Mouse (Mus musculus): ENCODE data around the gene Ttc6. TPM values are rescaled to one million over a fixed set of nuclear protein-coding genes. Genes with fewer than 3 reads are reported as not detected.

Gene Ttc6
- polyA plus RNA-seq, 1 experiment from 2014 or later: 0.43 TPM

DNA sequence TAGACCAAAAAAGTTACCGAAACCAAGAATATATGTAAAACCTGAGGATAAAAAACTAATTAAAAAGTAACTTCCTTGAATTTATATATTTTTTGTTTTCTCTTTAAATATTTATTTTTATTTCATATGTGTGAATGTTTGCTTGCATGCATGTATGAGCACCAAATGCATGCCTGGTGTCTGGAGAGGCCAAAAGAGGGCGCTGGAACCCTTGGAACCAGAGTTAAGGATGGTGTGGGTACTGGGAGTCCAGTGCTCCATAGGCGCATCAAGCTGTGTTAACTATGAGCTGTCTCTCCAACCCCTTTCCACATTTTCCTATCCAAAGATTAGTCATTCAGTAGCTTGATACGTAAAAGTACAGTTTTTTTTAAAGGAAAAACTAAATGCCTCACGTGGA lies 58.1 kb downstream of the Ttc6 start:
- WGBS: 59% methylated on average over 5 of the region's 5 CpGs
- no peak overlapping the region for H3K4me3 ChIP-seq
- no peak for DNase-seq (ENCODE audit: extremely low spot score, low spot score)
- H3K27ac ChIP-seq: no peak overlapping the region
- no peaks in the 10 kb centered on the region for H3K36me3 ChIP-seq (replicated peaks)
- H3K4me1 ChIP-seq: peaks cover 11% of the 10 kb centered on the region
- H3K27me3 ChIP-seq (ENCODE audit: poor library complexity, severe bottlenecking): no peaks in the 10 kb centered on the region
- no peaks in the 10 kb centered on the region for H3K9me3 ChIP-seq

DNA sequence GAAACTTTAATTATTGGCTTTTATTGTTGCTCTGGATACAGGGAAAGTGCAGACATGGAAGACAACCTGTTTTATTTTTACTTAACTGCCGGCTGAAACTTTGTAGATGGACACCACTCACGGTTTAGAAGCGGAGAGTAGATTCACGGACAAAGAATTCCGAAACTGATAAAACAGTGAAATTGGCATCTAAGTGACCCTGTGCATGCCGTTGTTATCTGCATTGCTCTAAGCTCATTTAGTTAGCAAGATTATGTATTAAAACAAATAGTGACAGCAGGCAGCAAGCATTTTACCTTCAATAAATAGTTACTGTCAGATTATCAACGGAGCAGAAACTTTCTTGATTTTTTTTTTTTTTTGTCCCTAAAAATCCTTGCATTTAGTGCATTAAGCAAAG lies 59.4 kb downstream of the Ttc6 start:
- Histone ChIP-seq H3K4me3 (no peak overlapping the region), H3K4me1 (peaks cover 11% of the 10 kb centered on the region), H3K27me3 (ENCODE audit: poor library complexity, severe bottlenecking) (no peaks in the 10 kb centered on the region), H3K36me3 (replicated peaks) (no peaks in the 10 kb centered on the region), H3K9me3 (no peaks in the 10 kb centered on the region), H3K27ac (no peak overlapping the region)
- 68% methylated on average over 7 of the region's 7 CpGs for WGBS
- DNase-seq (ENCODE audit: extremely low spot score, low spot score): no peak

DNA sequence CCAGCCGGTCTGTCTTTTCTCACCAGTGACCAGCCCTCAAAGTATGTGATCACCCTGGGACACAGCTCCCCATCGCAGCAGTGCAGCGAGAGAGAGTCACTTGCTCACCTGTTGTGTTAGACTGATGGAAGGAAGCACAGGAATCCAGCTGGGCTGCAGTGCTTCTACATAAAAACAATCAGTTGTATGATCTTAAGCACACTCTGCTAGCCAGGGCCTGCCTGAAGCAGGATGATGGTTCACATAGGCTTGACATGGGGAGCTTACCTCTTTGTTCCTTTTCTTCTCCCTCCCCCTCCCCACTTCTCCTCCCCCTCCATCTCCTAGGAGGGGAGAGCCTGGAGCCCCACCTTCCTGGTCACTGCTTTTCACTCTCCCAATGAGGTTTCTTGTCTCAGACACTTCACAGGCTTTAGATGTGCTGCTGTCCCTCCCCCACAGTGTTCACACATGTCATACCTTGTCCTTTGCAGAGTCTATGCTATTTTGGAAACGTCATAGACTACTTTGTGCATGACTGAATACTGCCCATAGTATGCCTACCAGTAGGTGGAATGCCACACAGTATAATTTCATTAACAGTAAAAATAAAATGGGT lies 60.2 kb downstream of the Ttc6 start:
- Histone ChIP-seq H3K4me1 (peaks cover 11% of the 10 kb centered on the region), H3K4me3 (no peak overlapping the region), H3K27me3 (ENCODE audit: poor library complexity, severe bottlenecking) (no peaks in the 10 kb centered on the region), H3K36me3 (replicated peaks) (no peaks in the 10 kb centered on the region), H3K9me3 (no peaks in the 10 kb centered on the region), H3K27ac (no peak overlapping the region)
- DNase-seq (ENCODE audit: extremely low spot score, low spot score): no peak
- 19% methylated on average over 4 of the region's 4 CpGs for WGBS

DNA sequence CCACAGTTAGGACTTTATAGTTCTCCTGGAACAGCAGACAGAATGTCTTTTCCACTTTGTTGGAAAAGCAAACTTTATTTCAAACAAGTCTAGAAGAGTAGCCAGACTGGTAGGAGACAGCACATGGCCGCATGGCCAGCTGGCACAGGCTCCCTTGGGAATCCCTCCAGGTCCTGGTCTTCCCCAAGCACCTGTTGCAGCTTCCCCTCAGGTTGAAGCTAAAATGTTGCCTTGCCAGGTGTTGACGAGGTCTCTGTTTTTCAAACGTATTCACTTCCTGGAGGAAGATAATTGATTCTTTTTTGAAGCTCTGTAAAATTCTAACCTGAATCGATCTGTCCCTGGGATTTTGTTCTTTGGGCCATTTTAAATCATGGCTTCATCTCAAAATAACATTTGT lies 86.1 kb downstream of the Ttc6 start:
- DNase-seq (ENCODE audit: extremely low spot score, low spot score): no peak
- 91% methylated on average over 4 of the region's 4 CpGs for WGBS

DNA sequence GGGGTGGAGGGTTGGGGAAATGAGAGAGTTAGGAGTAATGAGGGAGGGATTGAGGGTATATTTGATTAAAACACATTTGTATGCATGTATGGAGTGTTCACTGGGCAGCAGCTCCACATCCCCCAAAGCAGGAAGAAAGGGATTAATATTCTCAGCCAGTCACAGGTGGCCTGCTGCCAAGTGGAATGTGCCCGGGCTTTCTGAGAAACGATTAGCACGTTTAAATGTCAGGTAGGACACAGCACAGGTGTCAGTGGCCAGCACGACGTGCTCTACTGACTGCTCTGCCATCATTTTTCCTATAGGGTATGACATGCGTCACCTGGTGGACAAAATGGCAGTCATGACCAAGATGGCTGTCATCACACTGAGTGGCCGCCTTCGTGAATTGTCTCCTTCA lies 86.8 kb downstream of the Ttc6 start:
- Histone ChIP-seq H3K27me3 (ENCODE audit: poor library complexity, severe bottlenecking) (no peaks in the 10 kb centered on the region), H3K4me1 (no peaks in the 10 kb centered on the region), H3K9me3 (peaks cover 8% of the 10 kb centered on the region; the same call in 1 of the 2 replicates), H3K36me3 (replicated peaks) (no peaks in the 10 kb centered on the region), H3K27ac (no peak overlapping the region), H3K4me3 (no peak overlapping the region)
- DNase-seq (ENCODE audit: extremely low spot score, low spot score): no peak
- 87% methylated on average over 8 of the region's 8 CpGs for WGBS

More for the DNA sequence above, 86.1 kb downstream of the Ttc6 start:
- Histone ChIP-seq H3K4me1 (no peaks in the 10 kb centered on the region), H3K27me3 (ENCODE audit: poor library complexity, severe bottlenecking) (no peaks in the 10 kb centered on the region), H3K4me3 (no peak overlapping the region), H3K36me3 (replicated peaks) (no peaks in the 10 kb centered on the region), H3K9me3 (peaks cover 8% of the 10 kb centered on the region; the same call in 1 of the 2 replicates), H3K27ac (no peak overlapping the region)

DNA sequence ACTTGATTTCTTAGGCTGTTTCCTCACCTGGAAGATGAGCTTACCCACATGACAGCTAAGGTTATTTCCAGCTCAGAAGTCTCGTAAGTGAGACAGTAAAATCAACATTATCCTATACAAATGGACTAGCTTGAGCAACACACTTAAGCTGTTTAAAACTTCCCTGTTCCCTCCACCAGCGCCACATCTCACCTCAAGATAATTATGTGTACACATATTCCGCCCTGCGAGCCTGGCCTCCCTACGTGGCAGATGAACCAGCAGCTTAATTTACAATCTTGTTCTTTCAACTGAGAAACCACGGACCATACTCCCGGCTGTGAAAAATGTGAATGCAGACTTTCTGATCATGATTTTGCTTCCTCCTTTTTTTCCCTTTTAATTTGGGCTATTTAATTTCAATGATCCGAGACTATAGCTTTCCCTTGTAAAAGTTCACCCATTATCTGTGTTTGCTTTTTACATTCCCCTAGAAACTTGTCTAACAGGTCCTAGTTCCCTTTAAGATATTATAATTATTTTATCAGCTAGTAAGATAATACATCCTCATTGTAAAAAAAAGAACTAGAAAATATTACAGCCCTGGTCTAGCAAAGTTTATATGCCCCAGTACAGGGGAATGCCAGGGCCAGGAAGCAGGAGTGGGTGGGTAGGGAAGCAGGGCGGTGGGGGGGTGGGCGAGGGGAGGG lies 99.2 kb downstream of the Ttc6 start:
- Histone ChIP-seq H3K36me3 (replicated peaks) (no peaks in the 10 kb centered on the region), H3K27ac (no peak overlapping the region), H3K9me3 (no peaks in the 10 kb centered on the region), H3K4me1 (no peaks in the 10 kb centered on the region), H3K4me3 (no peak overlapping the region), H3K27me3 (ENCODE audit: poor library complexity, severe bottlenecking) (no peaks in the 10 kb centered on the region)
- DNase-seq (ENCODE audit: extremely low spot score, low spot score): no peak
- 84% methylated on average over 10 of the region's 10 CpGs for WGBS

DNA sequence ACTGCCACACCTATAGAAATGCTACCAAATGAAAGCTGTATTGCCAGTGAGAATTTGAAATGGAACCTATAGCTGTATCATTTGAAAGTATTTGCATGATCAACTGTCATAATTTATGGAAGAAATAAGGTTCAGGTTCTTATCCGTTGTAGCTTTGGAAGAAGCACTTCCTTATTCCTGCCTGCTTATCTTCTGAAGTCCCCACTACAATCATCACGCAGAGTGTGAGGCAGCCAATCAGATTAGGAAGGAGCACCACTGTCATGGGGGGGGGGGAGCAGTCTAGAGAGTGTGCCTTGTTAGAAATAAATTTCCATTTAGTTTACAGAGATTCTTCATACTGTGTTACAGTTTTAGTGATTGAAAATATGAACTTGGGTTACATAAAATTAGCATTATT lies 108.5 kb downstream of the Ttc6 start:
- no peaks in the 10 kb centered on the region for H3K36me3 ChIP-seq (replicated peaks)

DNA sequence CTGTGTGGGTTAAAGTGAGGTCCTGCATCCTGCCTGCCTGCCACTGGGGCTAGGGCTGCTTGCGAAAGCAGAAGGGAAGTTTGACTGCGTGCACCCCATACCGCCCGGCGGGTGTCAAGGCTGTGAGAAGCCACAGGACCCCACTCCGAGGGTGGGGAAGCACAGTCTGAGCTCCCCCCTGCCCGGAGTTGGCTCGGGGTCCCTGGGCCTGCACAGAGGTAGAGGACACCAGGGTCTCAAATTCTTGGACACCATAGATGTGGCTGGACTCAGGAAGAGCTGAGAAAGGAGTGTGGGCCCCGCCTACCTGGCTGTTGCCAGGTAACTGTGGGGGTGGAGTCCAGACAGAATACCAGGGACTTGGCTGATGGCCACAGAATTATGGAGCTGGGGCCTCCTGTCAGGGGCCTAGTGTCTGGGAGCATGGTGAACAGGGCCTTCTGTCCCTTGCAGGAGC lies 121.1 kb downstream of the Ttc6 start:
- no peak for DNase-seq (ENCODE audit: extremely low spot score, low spot score)
- H3K9me3 ChIP-seq: no peaks in the 10 kb centered on the region
- H3K4me3 ChIP-seq: no peak overlapping the region
- H3K36me3 ChIP-seq (replicated peaks): no peaks in the 10 kb centered on the region
- peaks cover 7% of the 10 kb centered on the region for H3K4me1 ChIP-seq
- no peaks in the 10 kb centered on the region for H3K27me3 ChIP-seq (ENCODE audit: poor library complexity, severe bottlenecking)
- peak overlapping the region; percentile 42; the same call in 1 of the 2 replicates for H3K27ac ChIP-seq
- WGBS: 38% methylated on average over 9 of the region's 9 CpGs

More for the DNA sequence above, 108.5 kb downstream of the Ttc6 start:
- Histone ChIP-seq H3K27ac (no peak overlapping the region), H3K9me3 (no peaks in the 10 kb centered on the region), H3K4me1 (no peaks in the 10 kb centered on the region), H3K4me3 (no peak overlapping the region), H3K27me3 (ENCODE audit: poor library complexity, severe bottlenecking) (no peaks in the 10 kb centered on the region)
- DNase-seq (ENCODE audit: extremely low spot score, low spot score): no peak
- WGBS: 85% methylated on average over 2 of the region's 2 CpGs

DNA sequence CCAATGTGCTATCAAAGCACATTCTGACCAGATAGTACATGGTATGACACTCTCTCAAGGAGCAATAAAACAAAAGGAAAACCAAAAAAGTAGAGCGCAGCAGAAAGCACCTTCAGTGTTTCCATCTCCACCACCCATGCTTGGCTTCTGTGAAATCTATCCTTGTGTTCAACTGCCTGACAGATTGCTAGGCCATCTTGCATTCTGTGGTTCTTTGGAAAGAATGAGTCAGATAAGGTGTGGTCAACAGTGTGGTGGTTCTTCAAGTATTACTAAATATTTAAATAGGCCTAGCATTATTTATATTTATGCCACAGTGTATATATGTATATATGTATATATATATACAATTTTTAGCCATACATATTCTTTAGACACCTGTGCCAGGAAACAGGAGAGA lies 146.1 kb downstream of the Ttc6 start:
- WGBS: 97% methylated on average over 1 of the region's 1 CpGs
- Histone ChIP-seq H3K36me3 (replicated peaks) (no peaks in the 10 kb centered on the region), H3K9me3 (no peaks in the 10 kb centered on the region), H3K4me1 (peaks cover 12% of the 10 kb centered on the region), H3K27ac (no peak overlapping the region), H3K27me3 (ENCODE audit: poor library complexity, severe bottlenecking) (no peaks in the 10 kb centered on the region), H3K4me3 (no peak overlapping the region)
- DNase-seq (ENCODE audit: extremely low spot score, low spot score): no peak

DNA sequence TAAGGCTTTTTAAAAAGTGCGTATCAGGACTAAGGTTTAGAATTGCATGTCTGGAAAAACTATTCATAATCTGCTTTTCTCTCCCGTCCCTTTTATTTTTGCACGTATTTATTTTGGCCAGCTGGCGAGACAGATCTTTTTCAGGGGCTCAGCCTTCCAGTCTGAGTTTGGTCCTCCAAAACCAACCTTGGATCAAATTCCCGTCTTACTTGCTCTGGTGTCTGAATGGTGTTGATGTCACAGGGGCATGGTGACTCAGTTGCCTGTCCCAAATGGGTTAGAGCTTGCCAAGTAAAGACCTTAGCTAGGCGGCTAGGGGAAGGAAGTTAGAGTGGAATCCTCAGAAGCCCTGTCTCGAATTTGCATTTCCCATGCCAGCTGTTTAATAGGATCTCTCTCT lies 200.8 kb downstream of the Ttc6 start:
- Histone ChIP-seq H3K4me1 (no peaks in the 10 kb centered on the region), H3K36me3 (replicated peaks) (no peaks in the 10 kb centered on the region), H3K27me3 (ENCODE audit: poor library complexity, severe bottlenecking) (no peaks in the 10 kb centered on the region), H3K27ac (no peak overlapping the region), H3K9me3 (no peaks in the 10 kb centered on the region), H3K4me3 (no peak overlapping the region)
- DNase-seq (ENCODE audit: extremely low spot score, low spot score): no peak
- WGBS: 84% methylated on average over 7 of the region's 7 CpGs

DNA sequence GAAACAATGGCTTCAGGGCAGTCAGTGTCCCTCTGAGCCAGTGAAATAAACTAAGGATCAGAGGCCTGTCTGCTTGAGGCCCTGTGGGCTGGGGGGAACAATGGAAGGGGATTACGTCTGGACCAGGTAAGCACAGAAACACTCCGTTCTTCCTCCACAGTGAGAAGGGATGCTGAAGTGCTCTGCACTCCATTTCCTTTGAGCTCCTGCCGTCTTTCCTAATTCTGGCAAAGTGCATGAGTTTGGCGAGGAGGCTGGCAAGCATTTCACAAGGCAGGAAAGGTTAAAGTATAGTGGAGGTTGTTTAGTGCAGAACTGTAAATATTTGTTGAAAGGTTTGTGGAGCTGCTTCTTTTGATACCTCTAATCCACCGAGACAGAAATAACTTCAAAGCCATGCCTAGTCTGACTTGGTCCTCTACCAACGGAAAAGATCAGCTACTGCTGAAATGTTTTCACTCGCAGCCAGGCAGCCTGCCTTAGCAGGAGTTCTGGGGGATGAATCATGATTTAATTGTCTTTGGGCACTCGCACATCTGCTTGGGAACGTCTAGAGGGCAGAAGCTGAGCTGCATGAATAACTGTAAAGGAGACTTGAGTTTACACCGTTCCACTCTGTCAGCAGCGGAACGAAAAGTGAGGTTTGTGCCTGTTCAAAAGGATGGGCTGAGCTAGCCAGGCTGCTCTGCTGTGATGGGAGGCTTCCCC lies 212.5 kb downstream of the Ttc6 start:
- H3K4me3 ChIP-seq: 0 out of 2 replicates have a peak overlapping the region, but pooled peaks have one; percentile 4
- no peaks in the 10 kb centered on the region for H3K27me3 ChIP-seq (ENCODE audit: poor library complexity, severe bottlenecking)
- H3K9me3 ChIP-seq: no peaks in the 10 kb centered on the region
- H3K4me1 ChIP-seq: peaks cover 10% of the 10 kb centered on the region
- peak; percentile 19 for DNase-seq (ENCODE audit: extremely low spot score, low spot score)
- no peak overlapping the region for H3K27ac ChIP-seq
- no peaks in the 10 kb centered on the region for H3K36me3 ChIP-seq (replicated peaks)
- 11% methylated on average over 12 of the region's 12 CpGs for WGBS

DNA sequence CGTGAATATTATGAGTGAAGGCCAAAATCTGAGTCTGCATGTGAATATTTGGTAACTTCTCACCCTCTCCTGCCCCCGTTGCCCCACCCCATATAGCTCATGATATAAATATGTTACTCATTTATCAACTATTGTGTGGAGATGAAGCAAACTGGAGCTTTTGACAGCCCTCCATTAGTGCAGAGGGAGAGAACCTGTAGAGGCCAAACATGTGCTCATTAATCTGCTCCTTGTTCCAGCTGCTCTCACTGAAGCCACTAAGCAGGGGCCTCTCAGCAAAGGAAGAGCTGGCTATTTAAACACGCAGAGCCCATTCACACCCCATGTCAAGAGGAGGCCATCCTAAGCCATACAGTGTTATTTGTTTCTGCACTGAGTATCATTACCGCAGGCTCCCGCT lies 218.0 kb downstream of the Ttc6 start:
- Histone ChIP-seq H3K36me3 (replicated peaks) (no peaks in the 10 kb centered on the region), H3K27ac (no peak overlapping the region), H3K9me3 (no peaks in the 10 kb centered on the region), H3K4me1 (peaks cover 5% of the 10 kb centered on the region), H3K27me3 (ENCODE audit: poor library complexity, severe bottlenecking) (no peaks in the 10 kb centered on the region), H3K4me3 (no peak overlapping the region)
- 75% methylated on average over 5 of the region's 5 CpGs for WGBS
- no peak for DNase-seq (ENCODE audit: extremely low spot score, low spot score)

DNA sequence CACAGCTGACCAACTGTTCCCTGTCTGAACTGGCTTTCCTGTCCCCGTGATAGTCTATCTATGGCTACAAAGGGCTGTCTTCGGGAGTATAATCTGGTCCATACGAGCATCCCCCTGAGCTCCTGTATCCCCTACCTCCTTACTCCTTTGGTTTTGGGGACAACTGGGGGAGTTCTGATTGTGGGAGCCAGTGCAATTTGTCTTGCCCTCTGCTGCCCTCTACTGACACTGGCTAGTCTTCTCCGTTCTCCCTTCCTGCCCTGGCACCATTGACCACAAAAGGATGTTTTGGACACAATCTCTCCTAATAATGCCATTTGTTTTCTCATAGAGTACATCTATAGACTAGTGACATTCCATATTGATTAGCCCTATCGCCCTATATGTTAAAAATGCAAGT lies 223.6 kb downstream of the Ttc6 start:
- Histone ChIP-seq H3K4me1 (no peaks in the 10 kb centered on the region), H3K36me3 (replicated peaks) (no peaks in the 10 kb centered on the region), H3K9me3 (no peaks in the 10 kb centered on the region), H3K4me3 (no peak overlapping the region), H3K27me3 (ENCODE audit: poor library complexity, severe bottlenecking) (no peaks in the 10 kb centered on the region), H3K27ac (no peak overlapping the region)
- WGBS: 24% methylated on average over 5 of the region's 5 CpGs
- DNase-seq (ENCODE audit: extremely low spot score, low spot score): peak; percentile 37

Data from forebrain, embryonic 10.5 days (tissue).